Mouse (Mus musculus) spleen, postnatal 14 days (tissue): ENCODE results near the gene Ush1g.
A peak's percentile ranks its signal among the peaks of the same experiment; 100 is the strongest.

Source experiments
- DNase-seq, 2 experiments: peaks; one replicate each; pipeline ENCODE4 v3.0.0; 2021 to 2022; ENCODE audit warnings: low spot score in 2 of 2

The Ush1g gene

GRCm38 (mm10) chr11:115270148-115270861 is 51.5 kb downstream of the Ush1g start:
- DNase-seq = peak in 1 of 2 experiments; percentile 47

GRCm38 (mm10) chr11:115269330-115270066 is 52.3 kb downstream of the Ush1g start:
- DNase-seq = no peak

- no peak for DNase-seq
Measured at GRCm38 (mm10) chr11:115267958-115268357, 53.9 kb downstream of the Ush1g start.

GRCm38 (mm10) chr11:115267061-115267883 is 54.6 kb downstream of the Ush1g start, which contains the start of gene Grin2c:
TSS of gene Grin2c (minus strand) at chr11:115267243.
- no peak for DNase-seq

GRCm38 (mm10) chr11:115266400-115266778 is 55.5 kb downstream of the Ush1g start:
- no peak for DNase-seq

GRCm38 (mm10) chr11:115265771-115266399 is 56.0 kb downstream of the Ush1g start:
- DNase-seq = no peak
